Mouse (Mus musculus) midbrain, embryonic 16.5 days (tissue): ENCODE results near the gene Mcpt1. TPM values are rescaled to one million over a fixed set of nuclear protein-coding genes. Genes with fewer than 3 reads are reported as not detected.
"Not testable (repeated sequence)": the region's sequence is repeated elsewhere in the genome, so short reads cannot be mapped to it uniquely, and the experiment has no call there.

Source experiments
- ATAC-seq: fragments of 200-750 bp; cut with Nextera tagmentation; 2 replicates; pipeline ENCODE4 v1.8.0; 2017; ENCODE audit warnings: moderate TSS enrichment
- H3K27ac ChIP-seq: fragments of 300-500 bp; sonication (generic); 2 replicates; pipeline ENCODE4 v1.5.1; 2014; ENCODE audit warnings: mild to moderate bottlenecking, low read length, mixed read lengths
- H3K27me3 ChIP-seq: fragments of 300-500 bp; sonication (generic); 2 replicates; pipeline ENCODE4 v1.6.1; 2014; ENCODE audit warnings: low read depth, low read length, mixed read lengths; ENCODE audit not compliant: control insufficient read depth, insufficient read depth
- H3K36me3 ChIP-seq: fragments of 300-500 bp; sonication (generic); 2 replicates; pipeline ENCODE4 v1.6.1; 2014; ENCODE audit warnings: mild to moderate bottlenecking, low read length, moderate library complexity, mixed read lengths; ENCODE audit not compliant: control insufficient read depth, insufficient read depth
- H3K4me1 ChIP-seq: fragments of 300-500 bp; sonication (generic); 2 replicates; pipeline ENCODE4 v1.6.1; 2014; ENCODE audit warnings: mild to moderate bottlenecking, low read length, mixed read lengths; ENCODE audit not compliant: control insufficient read depth, insufficient read depth
- H3K4me2 ChIP-seq: fragments of 300-500 bp; sonication (generic); 2 replicates; pipeline ENCODE4 v1.6.1; 2014; ENCODE audit warnings: mild to moderate bottlenecking, low read length, mixed read lengths
- H3K4me3 ChIP-seq: fragments of 300-500 bp; sonication (generic); 2 replicates; pipeline ENCODE4 v1.5.1; 2014; ENCODE audit warnings: low read depth, mild to moderate bottlenecking, low read length, moderate library complexity, mixed read lengths
- H3K9ac ChIP-seq: fragments of 300-500 bp; sonication (generic); 2 replicates; pipeline ENCODE4 v1.6.1; 2014; ENCODE audit warnings: low read depth, low read length, mixed read lengths
- H3K9me3 ChIP-seq: fragments of 300-500 bp; sonication (generic); replicated peaks from 2 replicates; pipeline ENCODE4 v1.6.1; 2014; ENCODE audit warnings: mild to moderate bottlenecking, low read length, mixed read lengths; ENCODE audit not compliant: control insufficient read depth, poor library complexity, severe bottlenecking
- WGBS: fragments of 180-500 bp; shearing (Covaris S2); extraction: QIAGEN DNeasy Blood & Tissue Kit; methylation state at CpG from one replicate; pipeline ENCODE4 v1.1.7; 2014; 5-methylcytosine and 5-hydroxymethylcytosine counted together
- polyA plus RNA-seq: library from polyadenylated mRNA; unstranded; fragments of >200 nt; fragmentation: Nextera tagmentation; extraction: Ambion mirVana; gene quantifications from 2 replicates; pipeline ENCODE4 v1.2.1, GENCODE M21; 2015

The Mcpt1 gene
- polyA plus RNA-seq, 1 experiment from 2014 or later, result not detected

DNA sequence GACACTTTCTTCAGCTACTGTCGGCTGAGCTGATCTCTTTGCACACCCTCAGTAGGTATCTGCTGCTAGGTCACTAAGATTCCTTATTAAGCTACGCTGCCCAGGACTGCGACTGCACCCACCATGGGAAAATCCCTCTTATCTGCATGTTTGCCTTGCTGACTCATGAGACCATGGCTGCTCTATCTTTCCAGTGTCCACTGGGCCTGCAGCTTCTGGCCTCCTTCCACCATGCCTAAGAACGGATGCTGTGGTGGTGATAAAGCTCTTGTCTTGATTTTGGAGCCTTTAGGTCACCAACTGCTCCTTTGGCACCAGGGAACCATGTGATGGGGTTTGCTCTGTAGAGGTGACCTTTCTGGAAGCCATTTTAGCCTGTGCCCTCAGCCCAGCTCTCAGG, 40.0 kb downstream of the Mcpt1 start:
- H3K9me3 ChIP-seq, result no peaks in the 10 kb centered on the region
- no peak overlapping the region for H3K9ac ChIP-seq
- H3K27me3 ChIP-seq, result no peaks in the 10 kb centered on the region
- ATAC-seq, result no peak
- no peak overlapping the region for H3K27ac ChIP-seq
- no peaks in the 10 kb centered on the region for H3K4me1 ChIP-seq
- H3K36me3 ChIP-seq, result no peaks in the 10 kb centered on the region
- 87% methylated on average over 4 of the region's 4 CpGs for WGBS
- no peak overlapping the region for H3K4me3 ChIP-seq
- no peak overlapping the region for H3K4me2 ChIP-seq

DNA sequence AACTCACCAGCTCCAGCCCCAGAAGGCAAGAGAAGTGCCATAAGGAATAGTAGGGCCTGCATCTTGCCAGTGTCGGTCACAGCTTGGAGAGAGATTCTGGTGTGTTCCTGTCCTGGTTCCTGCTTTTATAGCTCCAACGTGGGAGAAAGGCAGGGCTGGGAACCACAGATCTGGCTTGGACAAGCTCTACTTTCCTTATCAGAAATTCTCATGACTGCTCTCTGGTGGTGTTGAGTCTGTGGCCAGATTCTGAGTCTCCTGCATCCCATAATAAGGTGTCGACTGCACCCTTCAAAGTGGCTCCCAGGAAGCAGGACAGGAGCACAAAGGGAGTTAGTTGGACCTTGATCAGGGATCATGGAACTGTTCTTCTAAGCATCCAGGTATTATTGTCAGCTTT, 44.4 kb downstream of the Mcpt1 start, which contains the start of gene Mcpt4:
Mcpt4 (minus strand) TSS at position 101 of the 400 bp plus-strand sequence.
- 70% methylated on average over 3 of the region's 3 CpGs for WGBS
- not testable (repeated sequence) for H3K27me3 ChIP-seq, H3K4me2 ChIP-seq, H3K9me3 ChIP-seq, H3K27ac ChIP-seq, H3K4me3 ChIP-seq, H3K36me3 ChIP-seq, H3K9ac ChIP-seq, H3K4me1 ChIP-seq, ATAC-seq

Other genes with a start within 250 kb of the Mcpt1 start
- gene Adcy4, start 233.9 kb upstream of the Mcpt1 start, polyA plus RNA-seq, result 4.0 and 5.0 TPM in 2 replicates
- 1.6 and 1.7 TPM in 2 replicates for gene Ripk3, start 229.1 kb upstream of the Mcpt1 start, polyA plus RNA-seq
- gene Nfatc4, start 194.8 kb upstream of the Mcpt1 start, polyA plus RNA-seq, result 6.7 and 7.0 TPM in 2 replicates
- gene Nynrin, start 164.0 kb upstream of the Mcpt1 start, polyA plus RNA-seq, result 11.0 and 11.9 TPM in 2 replicates
- 0.15 and 0.20 TPM in 2 replicates for gene Cbln3, start 133.6 kb upstream of the Mcpt1 start, polyA plus RNA-seq
- 10.4 and 10.5 TPM in 2 replicates for gene Khnyn, start 133.0 kb upstream of the Mcpt1 start, polyA plus RNA-seq
- 160 and 180 TPM in 2 replicates for gene Sdr39u1, start 117.7 kb upstream of the Mcpt1 start, polyA plus RNA-seq
- gene Cma1, start 73.3 kb upstream of the Mcpt1 start, polyA plus RNA-seq, result 0.29 TPM in 1 of 2 replicates, not detected in the other
- gene Cma2, start 67.0 kb upstream of the Mcpt1 start, polyA plus RNA-seq, result not detected in 2 replicates
- not detected in 2 replicates for gene Mcpt9, start 12.5 kb downstream of the Mcpt1 start, polyA plus RNA-seq
- gene Mcpt2, start 24.1 kb downstream of the Mcpt1 start, polyA plus RNA-seq, result not detected in 2 replicates
- gene Mcpt4, start 44.3 kb downstream of the Mcpt1 start, polyA plus RNA-seq, result not detected in 2 replicates
- gene Mcpt8, start 67.3 kb downstream of the Mcpt1 start, polyA plus RNA-seq, result not detected in 2 replicates
- not detected in 2 replicates for gene Ctsg, start 84.6 kb downstream of the Mcpt1 start, polyA plus RNA-seq
- gene Gzme, start 102.7 kb downstream of the Mcpt1 start, polyA plus RNA-seq, result not detected in 2 replicates
- not detected in 2 replicates for gene Gzmd, start 114.6 kb downstream of the Mcpt1 start, polyA plus RNA-seq
- gene Gzmg, start 141.6 kb downstream of the Mcpt1 start, polyA plus RNA-seq, result not detected in 2 replicates
- not detected in 2 replicates for gene Gzmn, start 156.6 kb downstream of the Mcpt1 start, polyA plus RNA-seq
- gene Gzmf, start 193.4 kb downstream of the Mcpt1 start, polyA plus RNA-seq, result not detected in 2 replicates
- not detected in 2 replicates for gene Gzmc, start 216.7 kb downstream of the Mcpt1 start, polyA plus RNA-seq
- gene Gzmb, start 244.3 kb downstream of the Mcpt1 start, polyA plus RNA-seq, result not detected in 2 replicates